Mouse (Mus musculus): ENCODE measurements around the gene Hjurp. TPM values are rescaled to one million over a fixed set of nuclear protein-coding genes. Genes with fewer than 3 reads are reported as not detected.
A peak's percentile ranks its signal among the peaks of the same experiment; 100 is the strongest.

The Hjurp gene
- polyA plus RNA-seq, 1 experiment = 12.8 TPM

DNA sequence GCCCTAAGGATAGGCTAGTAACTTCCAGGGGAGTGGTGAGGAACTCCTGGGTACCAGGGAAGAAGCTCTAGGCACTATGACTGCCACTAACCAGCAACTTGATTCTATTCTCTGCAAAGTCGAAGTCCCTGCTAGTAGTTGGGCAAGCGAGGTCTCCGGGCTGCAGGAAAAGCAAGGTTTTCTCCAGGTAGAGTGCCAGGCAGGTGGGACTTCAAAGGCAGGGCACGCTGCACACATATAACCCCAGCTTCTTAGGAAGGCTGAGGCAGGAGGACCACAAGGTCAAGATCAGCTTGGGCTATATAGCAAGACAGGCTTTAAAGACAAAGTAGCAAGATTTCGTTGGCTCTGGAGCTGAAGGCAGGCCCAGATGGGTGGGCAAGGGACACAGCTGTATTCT lies 13.7 kb downstream of the Hjurp start:
- H3K4me3 ChIP-seq (ENCODE audit: insufficient read depth, low read depth, low read length) = no peak overlapping the region
- DNase-seq = no peak
- TF ChIP-seq CTCF (conservative IDR thresholded peaks at IDR 0.05; ENCODE audit: insufficient read depth, insufficient read length, low read depth, low read length) = no peak
- no peak for TF ChIP-seq POLR2A (IDR thresholded peaks at IDR 0.05; ENCODE audit: low read depth, low read length)
- no peak overlapping the region for H3K27ac ChIP-seq (ENCODE audit: insufficient read depth, low read depth, low read length)
- peaks cover 5% of the 10 kb centered on the region; the same call in 1 of the 2 replicates for H3K36me3 ChIP-seq (ENCODE audit: control insufficient read depth, insufficient read depth, low read length)
- no peaks in the 10 kb centered on the region; the same call in 1 of the 2 replicates for H3K4me1 ChIP-seq (ENCODE audit: control insufficient read depth, insufficient read depth, low read length)
- H3K27me3 ChIP-seq (replicated peaks; ENCODE audit: control insufficient read depth, insufficient read depth, low read length) = no peaks in the 10 kb centered on the region
- WGBS = 92% methylated on average over 5 of the region's 5 CpGs

DNA sequence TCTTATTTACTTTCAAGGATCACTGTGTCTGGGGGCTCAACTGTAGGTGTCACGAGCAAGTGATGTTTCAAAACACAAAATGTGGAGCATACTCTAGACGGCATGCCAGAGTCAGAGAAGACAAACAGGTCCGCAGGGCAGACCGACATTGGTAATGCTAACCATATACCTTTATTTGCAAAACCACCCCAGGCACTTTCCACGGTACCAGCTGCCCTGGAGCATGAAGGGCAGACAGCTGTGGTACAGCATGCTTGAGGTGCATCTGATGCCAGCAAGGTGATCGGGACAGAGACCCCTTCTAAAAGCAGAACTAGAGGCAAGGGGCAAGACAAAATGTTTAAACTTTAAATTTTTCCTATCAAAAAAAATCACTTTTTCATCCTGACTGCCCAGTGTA lies 14.5 kb downstream of the Hjurp start:
- Histone ChIP-seq H3K27me3 (replicated peaks; ENCODE audit: control insufficient read depth, insufficient read depth, low read length) (no peaks in the 10 kb centered on the region), H3K36me3 (ENCODE audit: control insufficient read depth, insufficient read depth, low read length) (peaks cover 4% of the 10 kb centered on the region; the same call in 1 of the 2 replicates), H3K27ac (ENCODE audit: insufficient read depth, low read depth, low read length) (no peak overlapping the region), H3K4me3 (ENCODE audit: insufficient read depth, low read depth, low read length) (no peak overlapping the region), H3K4me1 (ENCODE audit: control insufficient read depth, insufficient read depth, low read length) (no peaks in the 10 kb centered on the region; the same call in 1 of the 2 replicates)
- WGBS = 70% methylated on average over 6 of the region's 6 CpGs
- TF ChIP-seq CTCF (conservative IDR thresholded peaks at IDR 0.05; ENCODE audit: insufficient read depth, insufficient read length, low read depth, low read length) (no peak), POLR2A (IDR thresholded peaks at IDR 0.05; ENCODE audit: low read depth, low read length) (no peak)
- DNase-seq = no peak

DNA sequence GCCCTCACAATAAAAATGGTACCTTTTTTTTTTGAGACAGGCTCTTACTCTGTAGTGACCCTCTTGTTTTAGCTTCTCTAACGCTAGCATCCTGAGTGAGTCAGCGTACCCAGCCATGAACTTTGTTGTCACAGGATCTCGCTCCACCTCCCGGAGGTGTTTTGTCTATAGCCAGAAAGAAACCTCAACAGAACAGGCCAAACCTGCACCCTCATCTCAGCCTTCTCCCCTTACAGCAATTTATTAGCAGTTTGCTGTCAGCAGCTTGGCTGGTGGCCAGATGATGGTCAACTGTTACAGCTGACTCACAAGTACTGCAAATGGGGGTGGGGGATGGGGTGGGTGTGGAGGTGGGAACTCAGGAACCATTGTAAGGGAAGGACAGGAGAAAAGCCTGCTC lies 15.2 kb downstream of the Hjurp start:
- peaks cover 2% of the 10 kb centered on the region; the same call in 1 of the 2 replicates for H3K36me3 ChIP-seq (ENCODE audit: control insufficient read depth, insufficient read depth, low read length)
- H3K27me3 ChIP-seq (replicated peaks; ENCODE audit: control insufficient read depth, insufficient read depth, low read length) = no peaks in the 10 kb centered on the region
- no peak for TF ChIP-seq CTCF (conservative IDR thresholded peaks at IDR 0.05; ENCODE audit: insufficient read depth, insufficient read length, low read depth, low read length)
- no peak for TF ChIP-seq POLR2A (IDR thresholded peaks at IDR 0.05; ENCODE audit: low read depth, low read length)
- no peak overlapping the region for H3K4me3 ChIP-seq (ENCODE audit: insufficient read depth, low read depth, low read length)
- 47% methylated on average over 4 of the region's 4 CpGs for WGBS
- DNase-seq = peak; percentile 64
- H3K27ac ChIP-seq (ENCODE audit: insufficient read depth, low read depth, low read length) = no peak overlapping the region
- H3K4me1 ChIP-seq (ENCODE audit: control insufficient read depth, insufficient read depth, low read length) = no peaks in the 10 kb centered on the region; the same call in 1 of the 2 replicates

DNA sequence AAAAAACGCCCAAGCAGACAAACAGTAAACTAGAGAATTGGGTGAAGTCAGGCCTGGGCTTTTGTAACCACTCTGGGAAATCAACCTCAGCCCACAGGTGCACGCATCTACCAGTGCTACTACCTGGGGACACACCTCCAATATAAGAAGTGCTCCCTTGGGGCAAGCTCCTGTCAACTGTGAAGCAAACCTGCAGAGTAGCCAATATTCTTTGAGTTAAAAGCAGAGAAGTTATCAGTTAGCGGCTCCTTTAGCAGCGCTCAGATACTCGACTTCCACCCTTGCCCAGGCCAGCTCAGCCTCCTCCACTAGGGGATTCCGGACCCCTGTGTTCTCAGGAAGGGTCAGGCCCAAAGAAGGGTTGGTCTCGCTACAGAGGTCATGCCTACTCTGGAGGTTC lies 15.7 kb downstream of the Hjurp start:
- DNase-seq = no peak
- peaks cover 2% of the 10 kb centered on the region; the same call in 1 of the 2 replicates for H3K36me3 ChIP-seq (ENCODE audit: control insufficient read depth, insufficient read depth, low read length)
- WGBS = 84% methylated on average over 7 of the region's 7 CpGs
- H3K4me1 ChIP-seq (ENCODE audit: control insufficient read depth, insufficient read depth, low read length) = no peaks in the 10 kb centered on the region; the same call in 1 of the 2 replicates
- no peak for TF ChIP-seq POLR2A (IDR thresholded peaks at IDR 0.05; ENCODE audit: low read depth, low read length)
- TF ChIP-seq CTCF (conservative IDR thresholded peaks at IDR 0.05; ENCODE audit: insufficient read depth, insufficient read length, low read depth, low read length) = no peak
- H3K4me3 ChIP-seq (ENCODE audit: insufficient read depth, low read depth, low read length) = no peak overlapping the region
- H3K27ac ChIP-seq (ENCODE audit: insufficient read depth, low read depth, low read length) = no peak overlapping the region
- no peaks in the 10 kb centered on the region for H3K27me3 ChIP-seq (replicated peaks; ENCODE audit: control insufficient read depth, insufficient read depth, low read length)

DNA sequence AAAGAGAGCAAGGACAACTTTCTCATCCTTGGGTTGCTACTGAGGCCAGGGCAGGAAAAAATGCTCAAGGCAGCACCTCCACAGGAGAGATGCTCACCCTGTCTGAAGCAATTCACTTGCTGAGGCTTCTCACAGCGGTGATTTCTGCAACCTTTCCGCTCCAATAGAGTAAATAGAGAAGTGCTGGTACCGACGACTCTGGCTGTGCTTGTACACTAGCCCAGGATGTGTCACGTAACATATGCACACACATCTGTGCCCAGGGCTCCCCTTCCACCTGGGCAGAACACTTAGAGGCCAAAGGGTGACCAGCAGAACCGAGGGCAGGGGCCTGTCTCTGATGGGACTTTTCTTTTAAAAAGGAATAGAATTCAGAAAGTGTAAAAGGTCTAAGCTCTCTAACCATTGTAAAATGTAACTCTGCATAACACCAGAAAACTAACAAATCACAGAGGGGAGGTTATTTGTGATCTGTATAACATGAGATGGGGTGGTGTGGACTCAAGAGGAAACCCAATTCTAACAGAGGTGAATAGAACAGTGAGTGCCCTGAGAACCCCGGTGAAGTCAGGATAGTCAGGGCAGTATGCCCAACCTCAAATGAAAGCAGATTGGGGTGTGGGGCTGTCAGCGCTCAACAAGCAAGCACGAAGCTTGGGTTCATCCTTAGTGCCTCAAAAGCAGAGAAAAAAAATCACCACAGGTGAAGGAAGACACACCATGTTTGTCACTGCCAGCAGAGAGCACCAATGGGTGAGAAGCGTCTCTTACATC lies 16.6 kb downstream of the Hjurp start:
- Histone ChIP-seq H3K4me1 (ENCODE audit: control insufficient read depth, insufficient read depth, low read length) (no peaks in the 10 kb centered on the region; the same call in 1 of the 2 replicates), H3K36me3 (ENCODE audit: control insufficient read depth, insufficient read depth, low read length) (no peaks in the 10 kb centered on the region), H3K27ac (ENCODE audit: insufficient read depth, low read depth, low read length) (no peak overlapping the region), H3K27me3 (replicated peaks; ENCODE audit: control insufficient read depth, insufficient read depth, low read length) (no peaks in the 10 kb centered on the region), H3K4me3 (ENCODE audit: insufficient read depth, low read depth, low read length) (no peak overlapping the region)
- 77% methylated on average over 10 of the region's 10 CpGs for WGBS
- no peak for DNase-seq
- TF ChIP-seq POLR2A (IDR thresholded peaks at IDR 0.05; ENCODE audit: low read depth, low read length) = no peak
- no peak for TF ChIP-seq CTCF (conservative IDR thresholded peaks at IDR 0.05; ENCODE audit: insufficient read depth, insufficient read length, low read depth, low read length)

DNA sequence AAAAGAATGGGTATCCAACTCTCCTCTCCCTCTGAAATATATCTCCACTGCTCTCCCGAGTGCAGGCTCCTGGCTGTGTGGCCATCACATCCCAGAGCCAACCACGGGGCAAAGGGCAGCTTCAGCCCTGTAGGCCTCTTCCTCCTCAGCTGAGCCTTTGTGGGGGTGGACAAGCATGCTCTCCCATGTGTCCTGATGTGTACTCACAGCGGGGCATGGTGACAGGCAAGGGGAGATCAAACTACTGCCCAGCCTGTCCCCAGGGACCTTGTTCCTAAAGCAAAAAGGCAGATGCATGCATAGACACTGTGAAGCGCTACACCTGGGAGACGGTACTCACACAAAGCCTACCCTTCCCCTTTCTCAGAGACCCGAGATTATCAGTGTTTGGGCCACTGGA lies 17.3 kb downstream of the Hjurp start:
- peak; percentile 73 for DNase-seq
- TF ChIP-seq POLR2A (IDR thresholded peaks at IDR 0.05; ENCODE audit: low read depth, low read length) (no peak), CTCF (conservative IDR thresholded peaks at IDR 0.05; ENCODE audit: insufficient read depth, insufficient read length, low read depth, low read length) (no peak)
- H3K27me3 ChIP-seq (replicated peaks; ENCODE audit: control insufficient read depth, insufficient read depth, low read length) = no peaks in the 10 kb centered on the region
- H3K36me3 ChIP-seq (ENCODE audit: control insufficient read depth, insufficient read depth, low read length) = no peaks in the 10 kb centered on the region
- 65% methylated on average over 6 of the region's 6 CpGs for WGBS
- no peak overlapping the region for H3K4me3 ChIP-seq (ENCODE audit: insufficient read depth, low read depth, low read length)
- H3K4me1 ChIP-seq (ENCODE audit: control insufficient read depth, insufficient read depth, low read length) = no peaks in the 10 kb centered on the region; the same call in 1 of the 2 replicates
- H3K27ac ChIP-seq (ENCODE audit: insufficient read depth, low read depth, low read length) = no peak overlapping the region

DNA sequence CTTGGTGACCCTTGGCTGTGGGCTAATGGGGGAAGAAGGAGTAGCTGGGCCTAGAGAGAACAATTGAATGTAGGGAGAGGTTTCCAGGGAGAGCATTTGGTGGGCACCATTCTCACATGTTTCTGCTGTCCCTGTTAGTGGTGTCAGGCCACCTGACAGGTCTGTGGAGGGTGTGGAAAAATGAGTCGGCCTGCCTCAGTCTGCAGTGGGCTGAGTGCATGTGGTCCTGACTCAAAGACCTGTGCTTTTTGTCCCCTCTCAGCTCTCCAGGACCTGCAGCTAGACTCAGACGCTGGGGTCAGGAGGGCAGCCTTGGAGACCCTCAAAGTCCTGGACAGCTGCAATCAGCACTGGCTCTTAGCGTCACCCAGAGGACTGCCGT lies 17.8 kb downstream of the Hjurp start:
- Histone ChIP-seq H3K27ac (ENCODE audit: insufficient read depth, low read depth, low read length) (no peak overlapping the region), H3K4me3 (ENCODE audit: insufficient read depth, low read depth, low read length) (no peak overlapping the region), H3K4me1 (ENCODE audit: control insufficient read depth, insufficient read depth, low read length) (no peaks in the 10 kb centered on the region; the same call in 1 of the 2 replicates), H3K36me3 (ENCODE audit: control insufficient read depth, insufficient read depth, low read length) (no peaks in the 10 kb centered on the region), H3K27me3 (replicated peaks; ENCODE audit: control insufficient read depth, insufficient read depth, low read length) (no peaks in the 10 kb centered on the region)
- DNase-seq = no peak
- 71% methylated on average over 4 of the region's 4 CpGs for WGBS
- TF ChIP-seq POLR2A (IDR thresholded peaks at IDR 0.05; ENCODE audit: low read depth, low read length) (no peak), CTCF (conservative IDR thresholded peaks at IDR 0.05; ENCODE audit: insufficient read depth, insufficient read length, low read depth, low read length) (no peak)

All from kidney, adult 2 months (tissue).